Comparison of ENCODE assay signal across 14 mouse cellular contexts in the genomic region with DNA sequence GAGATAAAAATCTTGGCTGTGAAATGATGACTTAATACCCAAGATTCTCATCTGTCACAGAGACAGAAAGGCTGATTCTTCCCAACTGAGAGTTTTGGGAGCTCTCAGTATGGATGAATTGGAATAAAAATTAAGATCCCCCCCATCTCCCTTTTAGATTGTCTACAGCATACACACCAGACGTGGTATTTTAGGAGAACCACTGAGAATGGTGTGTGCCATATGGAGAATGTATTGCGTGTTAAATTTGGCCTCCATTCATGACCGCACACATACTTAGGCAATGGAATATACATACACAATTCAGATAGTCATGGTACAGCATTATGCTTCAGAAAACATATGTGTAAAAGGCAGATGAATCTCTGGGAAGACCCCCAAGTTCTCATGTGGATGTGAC.
"Had no signal": no experiment of that assay in that cellular context is flagged by ENCODE, and none has a peak within 500 bp of the region (broad histone marks: within the 10 kb centered on the region; RNA-seq: fewer than 3 reads in every experiment).

No protein-coding gene starts in this region.

- H3K4me1 ChIP-seq: liver, embryonic 13.5 days had no signal

- DNase-seq: kidney, postnatal 10 days; kidney, postnatal 36 days; layer of hippocampus, postnatal 36 days; liver, embryonic 13.5 days; lung, adult 2 months; lung, postnatal 14 days; lung, postnatal 4 days; midbrain, embryonic 14.5 days; thymus, adult 2 months; thymus, postnatal 14 days; thymus, postnatal 4 days had no signal

- H3K27me3 ChIP-seq: liver, embryonic 13.5 days had no signal

- H3K27ac ChIP-seq: left cerebral cortex, adult 2 months; liver, embryonic 13.5 days; stomach, postnatal 0 days had no signal

- H3K4me2 ChIP-seq: liver, embryonic 13.5 days; midbrain, embryonic 11.5 days had no signal

- H3K9me3 ChIP-seq: liver, embryonic 13.5 days had no signal

- H3K4me3 ChIP-seq: left cerebral cortex, adult 2 months; liver, embryonic 13.5 days had no signal

- H3K36me3 ChIP-seq: liver, embryonic 13.5 days had no signal

- H3K9ac ChIP-seq: liver, embryonic 13.5 days had no signal
